Mouse (Mus musculus) kidney, embryonic 14.5 days (tissue): ENCODE results near the gene Kctd5. TPM values are rescaled to one million over a fixed set of nuclear protein-coding genes. Genes with fewer than 3 reads are reported as not detected.

Source experiments
- ATAC-seq: fragments of 200-750 bp; cut with Nextera tagmentation; 2 replicates; pipeline ENCODE4 v1.8.0; 2017; ENCODE audit warnings: moderate number of reproducible peaks, mild to moderate bottlenecking, moderate TSS enrichment, moderate library complexity; ENCODE audit not compliant: low FRiP score, low TSS enrichment
- H3K27ac ChIP-seq: fragments of 300-500 bp; sonication (generic); 2 replicates; pipeline ENCODE4 v1.5.1; 2014; ENCODE audit warnings: low read depth, mild to moderate bottlenecking, low read length, moderate library complexity, mixed read lengths
- H3K27me3 ChIP-seq: fragments of 300-500 bp; sonication (generic); 2 replicates; pipeline ENCODE4 v1.6.1; 2014; ENCODE audit warnings: mild to moderate bottlenecking, low read length; ENCODE audit not compliant: control insufficient read depth, insufficient read depth
- H3K36me3 ChIP-seq: fragments of 300-500 bp; sonication (generic); 2 replicates; pipeline ENCODE4 v1.6.1; 2014; ENCODE audit warnings: low read length, mixed read lengths; ENCODE audit not compliant: control insufficient read depth, insufficient read depth
- H3K4me1 ChIP-seq: fragments of 300-500 bp; sonication (generic); 2 replicates; pipeline ENCODE4 v1.6.1; 2014; ENCODE audit warnings: low read length, mixed read lengths; ENCODE audit not compliant: control insufficient read depth, insufficient read depth
- H3K4me2 ChIP-seq: fragments of 300-500 bp; sonication (generic); replicated peaks from 2 replicates; pipeline ENCODE4 v1.6.1; 2014; ENCODE audit warnings: low read depth, mild to moderate bottlenecking, low read length
- H3K4me3 ChIP-seq: fragments of 300-500 bp; sonication (generic); 2 replicates; pipeline ENCODE4 v1.5.1; 2014; ENCODE audit warnings: mild to moderate bottlenecking, low read length
- H3K9ac ChIP-seq: fragments of 300-500 bp; sonication (generic); 2 replicates; pipeline ENCODE4 v1.6.1; 2014; ENCODE audit warnings: low read depth, mild to moderate bottlenecking, low read length, moderate library complexity
- H3K9me3 ChIP-seq: fragments of 300-500 bp; sonication (generic); 2 replicates; pipeline ENCODE4 v1.6.1; 2016; ENCODE audit warnings: low read length; ENCODE audit not compliant: control insufficient read depth
- WGBS: fragments of 180-500 bp; shearing (Covaris S2); extraction: QIAGEN DNeasy Blood & Tissue Kit; methylation state at CpG from one replicate; pipeline ENCODE4 v1.1.7; 2014; 5-methylcytosine and 5-hydroxymethylcytosine counted together
- polyA plus RNA-seq: library from polyadenylated mRNA; unstranded; fragments of >200 nt; fragmentation: Nextera tagmentation; extraction: Ambion mirVana; gene quantifications from 2 replicates; pipeline ENCODE4 v1.2.1, GENCODE M21; 2014

Gene Kctd5
- polyA plus RNA-seq, 1 experiment from 2014 or later = 65.1 TPM

DNA sequence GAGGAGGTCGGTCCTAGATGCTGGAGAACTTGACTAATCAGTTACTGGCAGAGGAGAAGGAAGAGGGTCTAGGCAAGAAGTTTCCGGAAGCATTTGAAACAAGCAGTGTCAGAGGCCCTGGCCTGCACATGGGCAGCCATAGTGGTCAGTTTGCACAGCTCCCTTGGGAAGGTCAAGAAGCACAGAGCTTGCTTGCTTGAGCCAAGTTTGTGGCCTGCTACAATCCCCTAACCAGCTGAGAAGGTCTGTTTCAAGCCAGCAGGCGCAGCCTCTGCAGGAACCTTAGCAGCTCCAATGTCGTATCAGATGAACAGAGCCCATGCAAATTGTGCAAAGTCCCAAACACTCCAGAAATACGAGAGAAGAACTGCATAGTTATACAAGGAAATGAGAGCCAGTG lies 25.2 kb downstream of the Kctd5 start:
- WGBS = 84% methylated on average over 5 of the region's 5 CpGs
- Histone ChIP-seq H3K27me3 (no peaks in the 10 kb centered on the region), H3K4me2 (no peak overlapping the region), H3K9me3 (no peaks in the 10 kb centered on the region), H3K4me3 (no peak overlapping the region), H3K9ac (no peak overlapping the region), H3K36me3 (peaks cover 43% of the 10 kb centered on the region), H3K27ac (no peak overlapping the region), H3K4me1 (no peaks in the 10 kb centered on the region)
- ATAC-seq = no peak

DNA sequence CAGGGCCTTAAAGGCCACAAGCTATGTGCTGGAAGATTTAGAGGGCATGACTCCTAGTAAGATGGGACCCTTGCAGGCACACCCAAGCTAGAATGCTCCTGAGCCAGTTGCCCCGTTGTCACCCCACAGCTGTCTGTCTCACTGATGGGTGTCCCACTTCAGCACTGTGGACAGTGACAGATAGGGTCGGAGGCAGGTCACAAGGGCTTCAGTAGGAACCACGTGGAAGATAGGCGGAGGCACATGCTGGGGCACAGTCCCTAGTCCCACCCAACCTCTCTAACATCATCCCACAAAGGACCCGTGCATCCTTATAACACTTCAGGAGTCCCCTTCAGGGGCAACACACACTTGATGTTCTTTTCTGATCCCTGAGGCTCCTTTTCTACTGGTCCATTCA lies 27.3 kb downstream of the Kctd5 start:
- no peaks in the 10 kb centered on the region for H3K4me1 ChIP-seq
- no peak overlapping the region for H3K9ac ChIP-seq

DNA sequence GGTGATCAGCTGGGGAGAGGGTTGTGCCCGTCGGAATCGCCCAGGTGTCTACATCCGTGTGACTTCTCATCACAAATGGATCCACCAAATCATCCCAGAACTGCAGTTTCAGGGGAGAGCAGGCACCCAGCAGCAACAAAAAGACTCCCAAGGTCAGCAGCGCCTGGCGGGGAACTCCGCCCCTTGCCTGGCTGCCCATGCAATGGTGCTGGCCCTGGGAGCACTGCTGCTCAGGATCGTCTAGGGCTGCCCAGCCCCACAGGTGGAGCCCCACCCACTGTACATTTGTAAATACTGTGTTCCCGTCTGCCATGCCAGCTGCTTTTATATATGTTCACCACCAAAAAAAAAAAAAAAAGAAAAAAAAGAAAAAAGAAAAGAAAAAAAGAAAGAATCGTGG lies 27.7 kb downstream of the Kctd5 start:
- WGBS = 80% methylated on average over 10 of the region's 10 CpGs
- no peak for ATAC-seq
- Histone ChIP-seq H3K4me1 (no peaks in the 10 kb centered on the region), H3K9ac (no peak overlapping the region), H3K36me3 (peaks cover 22% of the 10 kb centered on the region), H3K27ac (no peak overlapping the region), H3K4me2 (no peak overlapping the region), H3K4me3 (no peak overlapping the region), H3K9me3 (no peaks in the 10 kb centered on the region), H3K27me3 (no peaks in the 10 kb centered on the region)

More for the DNA sequence above, 27.3 kb downstream of the Kctd5 start:
- no peaks in the 10 kb centered on the region for H3K9me3 ChIP-seq
- H3K4me3 ChIP-seq = no peak overlapping the region
- no peak overlapping the region for H3K4me2 ChIP-seq
- H3K27ac ChIP-seq = no peak overlapping the region
- peaks cover 26% of the 10 kb centered on the region for H3K36me3 ChIP-seq
- H3K27me3 ChIP-seq = no peaks in the 10 kb centered on the region
- WGBS = 47% methylated on average over 5 of the region's 5 CpGs
- no peak for ATAC-seq

DNA sequence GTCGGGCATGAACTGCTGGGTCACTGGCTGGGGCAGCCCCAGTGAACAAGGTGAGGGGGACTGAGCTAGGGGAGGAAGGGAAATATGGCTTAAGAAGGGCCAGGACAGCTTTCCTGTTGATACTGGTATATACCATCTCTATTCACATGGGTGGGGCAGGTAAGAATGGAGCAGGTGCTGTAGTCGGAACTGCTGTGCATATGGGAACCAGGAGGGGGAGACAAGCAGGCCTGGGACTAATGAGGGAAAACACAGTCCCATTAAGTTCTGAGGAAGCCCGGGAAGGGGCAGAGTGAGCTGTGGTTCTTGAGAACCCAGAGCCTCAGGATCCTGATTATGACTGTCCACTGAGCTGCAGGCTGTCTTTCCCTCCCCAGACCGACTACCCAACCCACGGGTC lies 28.8 kb downstream of the Kctd5 start:
- no peaks in the 10 kb centered on the region for H3K27me3 ChIP-seq
- no peak for ATAC-seq
- H3K9me3 ChIP-seq = no peaks in the 10 kb centered on the region
- H3K4me2 ChIP-seq = no peak overlapping the region
- H3K36me3 ChIP-seq = peaks cover 15% of the 10 kb centered on the region
- H3K4me1 ChIP-seq = no peaks in the 10 kb centered on the region
- no peak overlapping the region for H3K27ac ChIP-seq
- WGBS = 52% methylated on average over 5 of the region's 5 CpGs
- no peak overlapping the region for H3K9ac ChIP-seq
- H3K4me3 ChIP-seq = no peak overlapping the region

DNA sequence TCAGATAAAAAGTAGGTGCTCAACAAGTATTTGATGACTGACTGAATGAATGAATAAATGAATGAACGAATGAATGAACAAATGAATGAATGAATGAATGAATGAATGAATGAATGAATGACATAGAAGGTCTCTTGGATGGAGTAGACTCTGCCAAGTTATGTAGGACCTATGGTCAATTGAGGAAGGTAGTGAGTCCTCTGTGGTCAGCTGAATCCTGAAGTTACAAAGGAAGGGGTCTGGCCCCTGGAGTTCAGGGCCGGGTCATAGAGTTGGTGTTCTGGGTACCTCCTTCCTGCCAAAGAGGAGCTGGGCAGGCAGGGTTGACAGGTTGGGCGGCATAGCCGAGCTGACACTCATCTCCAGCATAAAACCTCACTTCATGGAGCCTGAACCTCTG lies 35.4 kb downstream of the Kctd5 start, which contains the start of gene Prss27:
Gene Prss27, plus strand, starts transcription at position 301 of the 400 bp plus-strand sequence.
- ATAC-seq = no peak
- Histone ChIP-seq H3K9ac (no peak within 1 kb of the TSS), H3K27me3 (no peaks in the 10 kb centered on the region), H3K27ac (no peak within 1 kb of the TSS), H3K4me2 (no peak within 1 kb of the TSS), H3K36me3 (no peaks in the 10 kb centered on the region), H3K4me3 (no peak within 1 kb of the TSS), H3K9me3 (no peaks in the 10 kb centered on the region), H3K4me1 (no peaks in the 10 kb centered on the region)
- 72% methylated on average over 4 of the region's 4 CpGs for WGBS

DNA sequence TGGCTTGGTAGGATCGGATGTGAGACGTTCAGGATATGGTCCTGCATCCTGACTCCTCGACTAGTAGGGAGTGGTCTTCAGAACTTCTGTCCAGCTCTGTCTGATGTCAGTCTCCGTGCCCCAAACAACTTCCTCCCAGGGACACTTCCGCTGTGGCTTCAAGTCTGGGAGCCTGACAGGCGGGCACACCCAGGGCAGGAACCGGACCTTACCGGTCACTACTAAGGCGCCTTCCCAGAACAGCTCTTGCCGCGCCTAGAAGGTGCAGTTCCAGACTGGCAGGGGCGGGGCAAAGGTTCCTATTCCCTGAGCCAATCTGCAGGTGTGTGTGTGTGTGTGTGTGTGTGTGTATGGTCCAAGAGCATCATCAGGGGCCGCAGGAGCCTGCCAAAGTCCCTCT lies 35.9 kb downstream of the Kctd5 start:
- Histone ChIP-seq H3K4me2 (no peak overlapping the region), H3K36me3 (no peaks in the 10 kb centered on the region), H3K4me1 (no peaks in the 10 kb centered on the region), H3K4me3 (no peak overlapping the region), H3K9ac (no peak overlapping the region), H3K27me3 (no peaks in the 10 kb centered on the region), H3K27ac (no peak overlapping the region), H3K9me3 (no peaks in the 10 kb centered on the region)
- WGBS = 80% methylated on average over 13 of the region's 13 CpGs
- ATAC-seq = no peak

DNA sequence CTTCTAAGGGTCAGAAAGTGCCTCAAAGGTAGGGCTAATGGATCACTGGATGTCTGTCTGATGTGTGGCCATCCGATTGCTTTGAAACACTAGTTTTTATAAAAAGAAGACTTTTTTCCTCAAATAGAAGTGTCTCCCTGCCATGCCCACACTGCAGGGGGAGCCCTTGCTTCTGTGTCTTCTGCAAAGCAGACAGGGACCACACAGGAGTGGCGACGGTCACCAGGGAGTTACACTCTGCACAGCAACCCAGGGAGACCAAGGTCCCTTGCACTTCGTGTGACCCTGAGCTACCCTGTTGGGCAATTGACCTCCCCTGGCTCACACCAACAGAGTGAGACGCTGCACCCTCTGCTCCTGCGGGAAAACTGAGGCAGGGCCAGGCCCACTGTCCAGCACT lies 36.3 kb downstream of the Kctd5 start:
- Histone ChIP-seq H3K36me3 (no peaks in the 10 kb centered on the region), H3K4me3 (no peak overlapping the region), H3K9me3 (no peaks in the 10 kb centered on the region), H3K4me2 (no peak overlapping the region), H3K4me1 (no peaks in the 10 kb centered on the region), H3K27ac (no peak overlapping the region), H3K9ac (no peak overlapping the region), H3K27me3 (no peaks in the 10 kb centered on the region)
- WGBS = 68% methylated on average over 6 of the region's 6 CpGs
- no peak for ATAC-seq

DNA sequence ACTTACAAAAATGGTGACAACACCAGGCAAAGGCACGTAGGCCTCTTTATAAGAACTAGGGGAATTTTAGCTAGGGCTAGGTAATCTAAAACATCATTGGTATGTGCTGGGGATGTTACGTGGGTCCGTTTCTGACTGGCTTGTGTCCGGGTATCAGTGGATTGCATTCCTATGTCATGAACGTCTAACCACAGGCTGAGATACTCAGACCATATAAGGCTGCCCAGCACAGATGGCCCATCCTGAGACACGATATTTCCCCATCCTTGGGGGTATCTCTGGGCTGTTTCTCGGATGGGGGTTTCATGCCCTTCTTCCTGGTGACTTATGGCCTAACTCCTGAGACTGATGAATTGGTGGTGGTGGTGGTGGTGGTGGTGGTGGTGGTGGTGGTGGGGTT lies 38.2 kb downstream of the Kctd5 start:
- Histone ChIP-seq H3K4me2 (no peak overlapping the region), H3K27me3 (no peaks in the 10 kb centered on the region), H3K9me3 (no peaks in the 10 kb centered on the region), H3K27ac (no peak overlapping the region), H3K9ac (no peak overlapping the region), H3K36me3 (no peaks in the 10 kb centered on the region), H3K4me1 (no peaks in the 10 kb centered on the region), H3K4me3 (no peak overlapping the region)
- ATAC-seq = no peak
- 85% methylated on average over 7 of the region's 7 CpGs for WGBS

DNA sequence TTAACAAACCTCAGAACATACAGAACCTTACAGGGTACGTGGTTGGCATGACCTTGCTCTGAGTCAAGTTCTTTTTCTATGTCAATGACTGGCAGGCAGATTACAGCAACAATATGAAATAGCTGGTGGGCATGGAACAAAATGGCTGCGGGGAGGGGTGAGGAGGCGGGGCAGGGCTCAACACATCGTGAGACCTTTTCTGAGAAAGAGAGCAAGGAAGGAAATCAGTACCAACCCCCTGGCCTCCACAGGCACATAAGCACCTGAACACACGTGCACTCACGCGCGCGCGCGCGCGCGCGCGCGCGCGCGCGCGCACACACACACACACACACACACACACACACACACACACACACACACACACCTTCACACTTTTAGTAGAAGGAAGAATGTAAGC lies 42.7 kb downstream of the Kctd5 start:
- H3K9ac ChIP-seq = no peak overlapping the region
- H3K36me3 ChIP-seq = no peaks in the 10 kb centered on the region
- no peaks in the 10 kb centered on the region for H3K9me3 ChIP-seq
- no peak for ATAC-seq
- H3K27ac ChIP-seq = no peak overlapping the region
- no peak overlapping the region for H3K4me3 ChIP-seq
- WGBS = 76% methylated on average over 22 of the region's 22 CpGs
- H3K4me2 ChIP-seq = no peak overlapping the region
- H3K4me1 ChIP-seq = no peaks in the 10 kb centered on the region
- H3K27me3 ChIP-seq = no peaks in the 10 kb centered on the region

DNA sequence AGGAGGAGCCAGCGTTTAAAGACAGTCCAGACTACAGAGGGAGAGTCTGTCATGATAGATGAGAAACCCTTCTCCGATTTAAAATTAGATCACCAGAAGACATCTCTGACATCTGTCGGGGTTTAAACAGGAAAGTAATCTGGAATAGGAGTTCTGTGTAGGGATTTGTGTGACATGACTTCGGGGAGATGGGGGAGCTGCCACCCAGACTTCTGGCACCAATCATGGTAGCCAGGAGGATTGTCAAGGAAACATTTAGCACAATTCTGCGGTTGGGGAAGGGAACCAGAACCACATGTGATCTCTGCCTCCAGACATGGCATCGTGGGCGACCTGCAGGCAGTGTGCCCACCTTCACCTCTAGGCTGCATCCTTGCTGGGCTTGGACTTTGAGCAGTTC lies 43.8 kb downstream of the Kctd5 start:
- no peak overlapping the region for H3K4me3 ChIP-seq
- no peak overlapping the region for H3K27ac ChIP-seq
- H3K36me3 ChIP-seq = no peaks in the 10 kb centered on the region
- H3K4me2 ChIP-seq = no peak overlapping the region
- no peaks in the 10 kb centered on the region for H3K9me3 ChIP-seq
- 82% methylated on average over 7 of the region's 7 CpGs for WGBS
- H3K27me3 ChIP-seq = no peaks in the 10 kb centered on the region
- ATAC-seq = no peak
- no peaks in the 10 kb centered on the region for H3K4me1 ChIP-seq
- no peak overlapping the region for H3K9ac ChIP-seq
